Mouse (Mus musculus): ENCODE results near the gene Cpsf4. TPM values are rescaled to one million over a fixed set of nuclear protein-coding genes. Genes with fewer than 3 reads are reported as not detected.
"Not testable (repeated sequence)": the region's sequence is repeated elsewhere in the genome, so short reads cannot be mapped to it uniquely, and the experiment has no call there.

Gene Cpsf4
- 20.6 and 22.3 TPM in 2 replicates for total RNA-seq (2015)
- total RNA-seq (2017) = 37.8 and 43.8 TPM in 2 replicates

DNA sequence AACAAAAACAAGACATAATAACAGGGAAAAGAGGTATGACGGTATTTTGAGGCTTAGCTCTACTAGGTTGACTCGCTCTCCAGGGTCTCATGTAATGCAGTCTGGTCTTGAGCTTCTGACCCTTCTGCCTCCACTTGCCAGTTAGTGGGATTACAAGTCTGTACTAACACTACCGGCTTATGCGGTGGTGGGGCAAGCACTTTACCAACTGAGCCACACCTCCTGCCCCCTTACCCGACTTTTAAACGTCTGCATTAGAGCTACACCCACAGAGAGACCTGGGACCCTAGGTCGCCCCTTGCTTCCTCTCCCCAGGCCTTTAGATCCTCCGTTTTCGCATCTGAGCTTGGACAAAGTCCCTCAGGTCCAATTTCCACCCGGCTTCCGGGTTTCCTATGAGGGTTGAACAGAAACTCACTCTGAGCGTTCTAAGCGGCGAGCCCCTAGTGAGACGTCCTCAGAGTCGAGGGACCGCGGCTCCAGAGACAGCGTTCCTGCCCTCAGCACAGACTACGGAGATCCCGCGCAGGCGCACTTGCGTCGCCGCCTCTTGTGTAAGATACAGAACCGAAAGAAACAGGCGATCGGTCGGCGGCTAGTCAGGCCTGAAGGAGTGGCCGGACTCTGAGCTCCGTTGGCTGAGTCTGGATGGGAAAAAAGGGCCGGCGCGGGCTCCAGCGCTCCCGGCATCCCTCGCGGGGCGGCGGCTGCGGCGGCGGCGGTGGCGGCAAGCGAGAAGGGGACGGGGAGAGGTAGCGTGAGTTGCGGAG lies at the start of gene Cpsf4, which contains the start of gene Ptcd1:
Gene Cpsf4, plus strand, starts transcription at position 678 of the 770 bp plus-strand sequence.
Gene Ptcd1, minus strand, starts transcription at position 573 of the 770 bp plus-strand sequence.
- ATAC-seq (replicated peaks; ENCODE audit: poor library complexity) = peak; percentile 93

DNA sequence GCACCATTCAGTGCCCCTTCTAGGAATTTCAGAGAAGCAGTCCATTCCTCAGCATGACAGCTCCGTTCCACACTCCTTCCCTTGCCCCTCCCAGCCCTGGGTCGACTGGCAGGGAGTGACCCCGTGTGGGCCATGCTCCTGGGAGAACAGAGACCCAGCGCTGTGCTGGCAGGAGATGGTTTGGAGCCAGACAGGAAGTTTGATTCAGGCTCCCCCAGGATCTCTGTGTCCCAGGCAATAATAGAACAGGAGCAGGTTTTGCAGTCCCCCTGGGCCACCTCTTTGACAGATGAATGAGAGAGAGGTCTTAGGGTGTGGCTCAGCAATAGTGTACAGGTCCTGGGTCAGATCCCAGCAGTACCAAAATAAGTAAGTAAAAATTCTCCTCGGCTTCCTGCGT lies 49.0 kb upstream of the Cpsf4 start:
- no peak for ATAC-seq (replicated peaks; ENCODE audit: poor library complexity)

DNA sequence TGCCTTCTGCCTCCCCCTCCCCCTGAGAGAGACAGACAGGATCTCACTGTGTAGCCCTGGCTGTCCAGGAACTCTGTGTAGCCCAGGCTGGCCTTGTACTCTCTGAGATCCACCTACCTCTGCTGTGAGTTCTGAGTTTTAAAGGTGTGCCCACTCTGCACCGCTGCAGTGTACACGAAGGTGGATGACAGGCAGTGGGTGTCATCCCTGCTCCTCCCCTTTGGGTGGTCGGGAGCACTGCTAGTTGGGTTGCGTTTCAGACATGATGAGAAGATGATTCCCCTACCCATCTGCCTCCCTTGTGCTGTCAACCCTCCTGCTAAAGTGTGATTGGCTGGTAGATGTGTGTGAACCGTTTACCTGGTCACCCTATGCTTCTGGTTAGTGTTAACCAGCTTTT lies 48.6 kb upstream of the Cpsf4 start:
- no peak for ATAC-seq (replicated peaks; ENCODE audit: poor library complexity)

DNA sequence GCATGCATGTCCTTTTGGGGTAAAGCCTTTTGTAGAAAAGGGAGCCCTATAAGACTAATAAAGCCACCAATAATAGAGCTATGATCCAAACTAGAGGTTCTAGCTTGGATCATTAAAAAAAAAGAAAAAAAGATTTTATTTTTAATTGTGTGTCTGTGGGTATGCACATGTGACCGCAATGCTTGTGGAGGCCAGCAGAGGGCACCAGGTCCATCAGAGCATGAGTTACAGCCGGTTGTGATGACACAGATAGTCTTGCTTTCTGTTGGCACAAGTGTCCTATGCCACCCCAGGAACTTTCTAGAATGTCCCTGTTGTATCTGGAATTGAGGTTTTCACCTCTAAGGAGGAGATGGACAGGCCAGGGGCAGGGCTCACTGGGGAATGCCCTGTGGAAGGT lies 47.6 kb upstream of the Cpsf4 start:
- peak; percentile 38 for ATAC-seq (replicated peaks; ENCODE audit: poor library complexity)

DNA sequence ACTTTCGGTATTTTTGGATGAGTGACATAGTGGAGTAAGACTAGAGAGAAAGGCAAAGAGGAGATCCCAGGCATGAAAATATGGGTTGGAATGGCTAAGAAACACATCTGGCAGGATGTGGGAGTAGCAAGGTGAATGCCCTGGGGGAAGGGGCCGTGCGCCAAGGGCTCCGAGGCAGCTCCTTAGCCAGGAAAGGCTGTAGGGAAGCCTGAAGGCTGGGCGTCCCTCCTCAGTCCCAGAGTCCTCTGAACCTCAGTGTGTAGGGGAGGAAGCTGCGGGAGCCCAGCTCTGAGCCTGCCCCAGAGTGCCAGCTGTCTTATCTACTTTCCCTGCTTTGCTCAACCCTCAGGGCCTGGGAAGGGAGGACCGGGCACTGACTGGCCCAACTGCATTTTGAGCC lies 46.1 kb upstream of the Cpsf4 start:
- ATAC-seq (replicated peaks; ENCODE audit: poor library complexity) = no peak

DNA sequence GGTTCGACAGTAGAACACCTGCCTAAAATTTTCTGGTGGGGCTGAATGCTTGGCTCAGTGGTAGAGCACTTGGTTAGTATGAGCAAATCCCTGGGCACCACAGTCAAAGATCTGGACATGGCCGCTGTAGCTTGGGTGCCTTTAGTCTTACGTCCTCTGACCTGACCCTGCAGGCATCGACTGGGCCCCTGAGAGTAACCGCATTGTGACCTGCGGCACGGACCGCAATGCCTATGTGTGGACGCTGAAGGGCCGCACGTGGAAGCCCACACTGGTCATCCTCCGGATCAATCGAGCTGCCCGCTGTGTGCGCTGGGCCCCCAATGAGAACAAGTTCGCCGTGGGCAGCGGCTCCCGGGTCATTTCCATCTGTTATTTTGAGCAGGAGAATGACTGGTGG lies 43.6 kb upstream of the Cpsf4 start:
- ATAC-seq (replicated peaks; ENCODE audit: poor library complexity) = no peak

DNA sequence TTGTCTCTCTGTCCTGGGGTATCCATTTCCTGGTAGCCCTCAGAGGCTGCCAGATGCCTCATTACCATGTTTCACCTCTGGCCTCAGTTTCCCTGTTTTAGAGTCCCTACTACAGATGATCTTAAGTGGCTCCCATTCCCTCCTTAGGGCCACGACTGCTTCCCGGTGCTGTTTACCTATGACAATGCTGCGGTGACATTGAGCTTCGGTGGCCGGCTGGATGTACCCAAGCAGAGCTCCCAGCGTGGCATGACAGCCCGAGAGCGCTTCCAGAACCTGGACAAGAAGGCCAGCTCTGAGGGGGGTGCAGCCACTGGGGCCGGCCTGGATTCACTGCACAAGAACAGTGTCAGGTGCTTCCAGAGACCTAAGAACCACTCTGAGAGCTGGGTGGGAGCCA lies 40.4 kb upstream of the Cpsf4 start:
- ATAC-seq (replicated peaks; ENCODE audit: poor library complexity) = no peak

DNA sequence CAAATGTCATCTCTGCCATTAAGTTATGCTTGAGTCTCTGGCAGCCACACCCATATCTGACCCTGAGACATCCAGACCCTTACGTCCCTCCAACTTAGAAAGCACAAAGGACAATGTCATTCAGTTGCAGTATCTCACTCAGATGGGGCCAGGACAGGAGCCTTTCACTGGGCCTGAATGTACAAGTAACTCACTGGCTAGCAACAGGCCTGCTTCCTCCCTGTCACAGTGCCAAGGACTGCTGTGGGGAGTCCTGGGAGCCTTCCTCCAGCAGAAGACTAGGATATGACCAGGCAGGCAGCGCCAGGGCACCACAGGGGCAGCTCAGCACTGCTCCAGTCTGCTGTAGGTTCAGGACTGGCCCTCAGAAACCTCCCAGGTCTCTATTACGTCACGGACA lies 37.9 kb upstream of the Cpsf4 start:
- no peak for ATAC-seq (replicated peaks; ENCODE audit: poor library complexity)

DNA sequence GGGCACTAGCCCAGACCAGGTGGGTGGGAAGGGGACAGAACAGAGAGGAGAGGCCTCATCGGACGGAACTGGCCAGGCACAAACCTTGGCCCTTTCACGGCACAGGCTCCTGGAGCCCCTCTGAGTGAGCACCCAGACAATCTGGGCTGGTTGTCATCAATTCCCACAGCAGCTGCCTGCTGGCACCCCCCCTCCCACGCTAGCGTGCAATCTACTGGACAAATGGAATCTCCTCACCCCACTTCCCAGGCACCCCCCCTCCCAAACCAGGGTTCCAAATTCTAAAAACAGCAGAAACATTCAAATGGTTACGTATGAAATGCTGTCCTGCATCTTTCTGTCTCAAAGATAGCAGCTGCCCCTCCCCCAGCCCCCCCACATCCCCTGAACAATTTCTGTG lies 37.2 kb upstream of the Cpsf4 start:
- not testable (repeated sequence) for ATAC-seq (replicated peaks; ENCODE audit: poor library complexity)

DNA sequence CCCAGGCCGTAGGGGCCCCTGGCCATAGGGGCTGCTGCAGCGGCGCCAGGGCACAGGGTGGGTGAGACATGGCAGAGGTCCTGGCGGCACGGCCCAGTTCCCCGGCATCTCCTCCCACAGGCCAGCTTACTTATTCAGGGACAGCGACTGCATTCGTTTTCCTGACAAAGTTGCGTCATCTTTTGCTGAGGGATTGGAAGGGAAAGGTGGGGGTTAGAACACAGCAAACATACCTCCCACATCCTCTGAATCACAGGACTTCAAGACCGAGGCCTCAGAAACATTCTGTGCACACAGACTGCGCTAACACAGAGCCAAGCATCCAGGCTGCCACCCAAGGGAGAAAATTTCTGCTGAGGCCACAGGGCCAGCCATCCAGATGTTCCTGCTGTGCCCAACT lies 36.8 kb upstream of the Cpsf4 start:
- no peak for ATAC-seq (replicated peaks; ENCODE audit: poor library complexity)

DNA sequence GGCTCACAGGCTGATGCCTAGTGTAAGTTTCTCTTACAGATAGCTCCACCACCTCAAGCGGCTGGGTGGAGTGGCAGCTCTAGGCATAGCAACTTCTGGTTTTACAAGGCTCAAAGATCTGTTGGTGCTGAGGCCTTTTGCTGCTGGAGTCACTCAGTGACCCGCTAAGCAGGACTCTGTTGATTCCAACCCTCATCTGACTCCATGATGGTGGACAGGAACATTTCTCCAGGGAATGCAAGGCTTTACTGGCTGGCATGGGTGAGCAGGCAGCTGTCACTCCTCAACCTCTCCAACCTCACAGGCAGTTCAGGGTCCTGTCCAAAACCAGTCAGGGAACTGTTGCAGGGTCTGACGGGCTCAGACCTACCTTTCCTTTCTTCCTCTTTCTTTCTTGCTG lies 36.0 kb upstream of the Cpsf4 start:
- ATAC-seq (replicated peaks; ENCODE audit: poor library complexity) = peak; percentile 24

DNA sequence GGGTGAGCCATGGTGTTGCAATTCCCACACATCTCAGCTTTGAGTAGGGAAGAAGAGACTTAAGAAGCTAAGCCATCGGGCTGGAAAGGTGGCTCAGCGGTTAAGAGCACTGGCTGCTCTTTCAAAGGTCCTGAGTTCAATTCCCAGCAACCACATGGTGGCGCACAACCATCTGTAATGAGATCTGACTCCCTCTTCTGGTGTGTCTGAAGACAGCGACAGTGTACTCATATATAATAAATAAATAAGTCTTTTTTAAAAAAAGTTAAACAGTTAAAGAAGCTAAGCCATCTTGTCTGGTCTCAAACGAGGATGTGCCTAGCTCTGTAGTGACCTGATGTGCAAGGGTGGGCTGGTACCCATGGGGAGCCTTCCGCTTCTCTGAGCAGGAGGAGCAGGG lies 33.7 kb upstream of the Cpsf4 start:
- not testable (repeated sequence) for ATAC-seq (replicated peaks; ENCODE audit: poor library complexity)

DNA sequence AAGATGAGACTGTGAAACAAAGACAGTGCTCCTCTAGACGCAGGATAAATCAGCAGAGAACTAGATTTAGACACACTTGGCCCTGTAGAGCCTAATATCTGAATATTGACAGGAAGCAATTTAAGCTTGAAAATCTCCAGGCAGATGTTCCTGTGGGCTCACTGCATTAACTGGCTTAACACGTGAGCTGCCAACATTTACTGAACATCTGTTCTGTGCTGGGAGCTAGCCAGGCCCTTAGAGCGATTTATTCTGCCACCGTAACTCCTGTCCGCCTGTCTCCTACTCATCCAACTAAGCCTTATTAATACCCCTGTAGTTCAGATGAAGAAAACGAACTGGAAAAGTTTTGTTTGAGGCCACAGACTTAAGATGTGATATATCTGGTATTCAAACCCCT lies 28.2 kb upstream of the Cpsf4 start:
- no peak; the same call in 1 of the 2 replicates for ATAC-seq (replicated peaks; ENCODE audit: poor library complexity)

DNA sequence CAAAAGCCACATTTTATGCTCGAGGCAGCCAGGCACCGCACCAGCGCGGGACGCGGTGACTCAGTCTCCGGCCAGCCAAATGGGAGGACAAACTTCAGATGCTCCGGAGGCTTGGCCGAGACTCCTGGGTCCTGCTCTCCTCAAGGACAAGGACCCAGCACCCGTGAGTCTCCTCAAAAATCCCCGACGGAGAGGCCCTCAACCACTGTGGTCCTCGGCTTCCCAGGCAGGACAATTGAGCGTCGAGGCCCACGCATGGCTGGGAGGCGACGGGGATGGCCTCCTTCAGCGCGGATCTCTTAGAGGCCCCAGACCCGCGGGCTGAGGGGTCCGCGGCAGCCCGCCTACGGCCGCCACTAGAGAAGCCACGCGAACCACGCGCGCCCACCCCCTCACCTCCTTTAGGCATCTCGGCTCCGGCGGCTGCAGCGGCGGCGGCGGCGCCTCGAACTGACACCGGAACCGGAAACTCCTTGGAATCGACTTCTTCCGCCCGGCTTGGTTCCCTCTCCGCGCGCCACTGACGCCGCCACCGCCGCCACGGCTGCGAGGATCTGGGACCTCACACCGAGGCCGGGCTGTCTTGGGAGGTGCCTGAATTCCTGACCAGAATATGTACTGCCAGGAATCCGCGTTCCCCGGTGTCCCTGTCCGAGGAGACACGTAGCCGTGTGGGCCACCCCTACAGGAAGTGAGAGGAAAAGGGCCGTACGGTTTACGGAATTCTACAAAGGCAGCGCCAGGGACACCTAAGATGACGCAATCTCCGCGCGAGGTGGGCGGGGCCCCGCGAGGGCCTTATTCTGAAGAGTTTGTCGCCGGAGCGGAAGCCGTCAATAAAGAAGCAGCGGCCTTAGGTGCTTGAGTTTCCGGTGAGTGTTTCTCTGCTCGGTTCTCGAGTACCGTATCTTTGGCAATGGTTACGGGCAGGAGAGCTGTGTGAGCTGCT lies 27.2 kb upstream of the Cpsf4 start, which contains the start of the genes Pdap1 and Bud31:
Gene Pdap1, minus strand, starts transcription at position 668 of the 949 bp plus-strand sequence.
Gene Bud31, plus strand, starts transcription at position 792 of the 949 bp plus-strand sequence.
- ATAC-seq (replicated peaks; ENCODE audit: poor library complexity) = peak; percentile 86

DNA sequence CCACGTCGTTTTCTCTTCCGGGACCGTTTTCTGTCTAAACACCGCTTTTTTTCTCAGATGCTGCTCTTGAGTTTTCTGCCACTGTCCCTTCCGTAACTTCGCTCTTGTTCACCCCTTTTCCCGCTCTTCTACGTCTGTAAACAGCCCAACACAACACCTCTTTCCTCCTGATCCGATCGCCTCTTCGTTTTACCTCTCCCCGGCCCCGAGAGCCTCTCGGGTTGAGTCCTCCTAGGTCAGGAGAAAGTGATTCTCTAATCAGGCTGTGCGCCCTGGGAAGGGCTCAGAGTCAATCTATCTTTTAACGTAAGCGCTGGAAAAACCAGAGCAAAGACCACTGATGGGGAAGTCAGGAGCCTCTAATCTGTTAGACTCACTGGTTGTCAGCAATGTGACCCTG lies 26.4 kb upstream of the Cpsf4 start:
- peak; percentile 17 for ATAC-seq (replicated peaks; ENCODE audit: poor library complexity)

DNA sequence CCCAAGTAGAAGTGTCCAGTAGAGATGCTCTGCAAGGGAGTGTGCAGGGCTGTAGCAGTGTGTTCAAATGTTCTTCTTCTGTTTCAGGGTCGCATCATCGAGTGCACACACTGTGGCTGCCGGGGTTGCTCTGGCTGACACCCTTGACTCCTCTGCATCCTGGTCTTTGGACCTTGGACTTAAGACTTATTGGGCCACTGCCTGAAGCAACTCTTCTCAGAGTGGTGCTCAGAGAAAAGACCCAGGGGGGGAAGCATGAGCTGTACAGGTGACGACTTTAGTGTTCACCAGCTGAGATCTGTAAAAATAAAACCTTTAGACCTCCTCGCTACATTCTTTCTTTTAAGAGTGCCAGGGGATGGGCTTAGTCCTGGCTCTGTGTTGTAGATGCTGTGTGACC lies 19.3 kb upstream of the Cpsf4 start:
- ATAC-seq (replicated peaks; ENCODE audit: poor library complexity) = no peak

DNA sequence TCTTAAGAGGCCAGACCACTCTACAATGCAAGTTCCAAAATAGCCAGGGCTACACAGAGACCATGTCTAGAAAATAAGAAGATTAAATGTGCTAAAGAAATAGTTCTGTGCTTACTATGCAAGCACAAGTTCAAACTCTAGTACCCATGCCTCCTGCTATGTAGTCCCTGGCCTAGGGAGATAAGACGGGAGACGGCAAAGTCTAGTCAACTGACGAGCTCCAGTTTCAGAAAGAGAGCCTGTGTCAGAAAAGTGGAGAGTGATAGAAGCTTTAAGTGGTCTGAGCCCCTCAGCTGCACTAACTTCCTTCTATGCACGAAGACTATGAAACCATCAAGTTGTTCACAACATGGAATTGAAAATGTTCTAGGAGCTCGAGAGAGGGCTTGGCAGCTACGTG lies 17.7 kb upstream of the Cpsf4 start:
- peak; percentile 69 for ATAC-seq (replicated peaks; ENCODE audit: poor library complexity)

DNA sequence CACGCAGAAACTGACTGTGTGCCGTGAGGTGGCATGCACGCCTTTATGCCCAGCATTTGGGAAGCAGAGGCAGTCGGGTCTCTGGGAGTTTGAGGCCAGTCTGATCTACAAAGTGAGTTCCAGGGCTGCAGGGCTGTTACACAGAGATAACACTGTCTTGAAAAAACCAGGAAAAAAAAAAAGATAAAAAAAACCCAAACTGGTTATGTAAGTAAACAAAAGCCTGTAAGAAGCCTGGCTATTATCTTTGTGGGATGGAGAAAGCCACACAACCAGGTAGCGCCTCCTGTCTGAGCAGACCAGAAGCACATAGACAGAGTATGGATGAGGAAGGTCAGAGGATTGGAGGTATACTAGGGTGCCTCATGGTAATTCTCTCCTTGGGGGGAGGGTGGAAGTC lies 14.3 kb upstream of the Cpsf4 start:
- peak; percentile 80 for ATAC-seq (replicated peaks; ENCODE audit: poor library complexity)

DNA sequence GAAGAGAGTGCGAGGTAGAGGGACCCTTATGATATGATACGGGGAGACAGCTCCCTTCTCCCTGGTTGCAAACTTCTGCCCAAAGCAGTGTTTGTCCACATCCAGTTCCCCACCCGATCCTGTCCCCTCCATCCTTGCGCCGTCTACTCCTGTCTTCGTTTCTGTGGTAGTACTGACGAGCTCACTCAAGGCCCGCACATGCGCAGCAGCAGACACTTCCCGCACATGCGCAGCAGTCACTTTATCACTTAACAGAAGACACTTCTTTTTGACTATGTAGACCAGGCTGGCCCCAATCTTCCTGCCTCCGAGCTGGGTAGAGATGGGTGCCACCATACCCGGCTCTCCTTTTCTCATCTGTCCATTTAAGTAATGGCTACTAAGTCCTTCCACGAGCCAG lies 5.7 kb upstream of the Cpsf4 start:
- no peak for ATAC-seq (replicated peaks; ENCODE audit: poor library complexity)

DNA sequence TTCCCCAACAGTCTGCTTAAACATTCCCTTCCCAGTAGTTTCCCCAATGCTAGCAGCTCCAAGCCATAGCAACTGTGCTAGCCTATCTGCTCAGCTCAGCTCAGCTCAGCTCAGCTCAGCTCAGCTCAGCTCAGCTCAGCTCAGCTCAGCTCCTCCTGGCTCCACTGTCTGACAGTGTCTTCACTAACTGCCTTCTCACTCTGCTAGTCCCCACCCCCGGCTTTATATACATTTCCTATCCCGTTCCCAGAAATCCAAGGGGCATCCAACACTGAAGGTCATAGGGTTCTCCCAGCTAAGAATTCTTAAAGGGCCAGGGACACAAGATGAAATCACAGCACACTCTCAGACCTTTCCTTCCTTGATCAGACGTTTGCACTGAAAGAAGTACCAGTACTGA lies 2.3 kb upstream of the Cpsf4 start:
- no peak for ATAC-seq (replicated peaks; ENCODE audit: poor library complexity)

DNA sequence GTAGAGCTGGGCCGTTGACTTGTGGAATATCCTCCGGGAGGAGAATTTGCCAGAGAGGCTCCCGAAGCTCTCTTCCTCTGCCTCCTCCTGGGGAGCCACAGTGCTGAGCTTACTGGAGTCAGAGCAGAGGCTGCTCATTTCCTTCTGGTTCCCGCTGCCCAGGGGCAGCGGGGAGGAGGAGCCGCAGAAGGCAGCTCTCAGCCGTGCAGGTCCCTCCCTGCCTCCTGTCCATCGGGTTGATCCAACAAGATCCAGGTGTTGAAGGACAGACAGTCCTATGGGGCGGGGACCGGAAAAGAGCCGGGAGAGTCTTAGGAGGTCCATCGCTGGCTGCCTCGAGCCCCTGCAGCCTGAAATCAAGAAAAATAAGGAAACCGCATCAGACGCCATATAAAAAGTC lies 1.8 kb upstream of the Cpsf4 start:
- ATAC-seq (replicated peaks; ENCODE audit: poor library complexity) = no peak

DNA sequence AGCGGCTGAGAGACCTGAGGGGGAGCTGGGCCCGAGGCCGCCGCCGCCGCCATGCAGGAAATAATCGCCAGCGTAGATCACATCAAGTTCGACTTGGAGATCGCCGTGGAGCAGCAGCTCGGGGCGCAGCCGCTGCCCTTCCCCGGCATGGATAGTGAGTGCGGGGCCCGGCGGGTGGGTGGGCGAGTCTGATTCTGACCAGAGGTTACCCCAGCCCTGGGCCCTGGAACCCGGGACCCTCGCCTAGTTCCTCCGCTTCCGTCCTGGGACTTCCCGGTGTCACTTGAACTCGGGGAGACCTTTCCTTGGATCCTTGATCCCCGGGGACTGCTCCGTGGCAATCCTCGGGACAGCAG lies 271 bp downstream of the Cpsf4 start:
- no peak for ATAC-seq (replicated peaks; ENCODE audit: poor library complexity)

All from megakaryocyte progenitor cell, adult 5-6 weeks (primary cell).